Mouse (Mus musculus): ENCODE results near the gene Polr3g. TPM values are rescaled to one million over a fixed set of nuclear protein-coding genes. Genes with fewer than 3 reads are reported as not detected.
"Not testable (repeated sequence)": the region's sequence is repeated elsewhere in the genome, so short reads cannot be mapped to it uniquely, and the experiment has no call there.

Polr3g gene
- polyA plus RNA-seq, 1 experiment from 2014 or later = 48.2 TPM

DNA sequence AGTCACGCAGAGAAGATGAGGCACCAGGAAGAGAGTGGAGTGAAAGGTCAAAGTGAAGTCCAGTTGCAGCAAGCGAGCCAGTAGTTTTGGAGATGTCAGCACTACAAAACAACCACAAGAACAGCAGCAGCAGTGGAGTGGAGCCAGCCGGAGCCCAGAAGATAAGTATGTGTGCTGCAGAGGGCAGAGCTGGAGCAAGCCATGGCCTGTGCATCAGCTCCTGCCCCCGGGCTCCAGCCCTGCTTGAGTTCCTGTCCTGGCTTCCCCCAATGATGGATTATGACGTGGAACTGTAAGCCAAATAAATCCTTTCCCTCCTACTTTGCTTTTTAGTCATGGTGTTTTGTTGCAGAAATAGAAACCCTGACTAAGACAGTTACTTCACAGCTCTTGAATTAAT lies 26.6 kb downstream of the Polr3g start:
- no peak overlapping the region for H3K4me2 ChIP-seq
- H3K27ac ChIP-seq = no peak overlapping the region
- no peaks in the 10 kb centered on the region for H3K4me1 ChIP-seq
- WGBS = 67% methylated on average over 5 of the region's 5 CpGs
- H3K27me3 ChIP-seq = no peaks in the 10 kb centered on the region
- no peak overlapping the region for H3K9ac ChIP-seq
- H3K36me3 ChIP-seq = 0 out of 2 replicates have a peak, but pooled peaks cover 7% of the 10 kb centered on the region
- ATAC-seq (ENCODE audit: insufficient number of reproducible peaks, low FRiP score, low TSS enrichment, low read depth) = no peak
- H3K9me3 ChIP-seq = no peaks in the 10 kb centered on the region
- H3K4me3 ChIP-seq = no peak overlapping the region

DNA sequence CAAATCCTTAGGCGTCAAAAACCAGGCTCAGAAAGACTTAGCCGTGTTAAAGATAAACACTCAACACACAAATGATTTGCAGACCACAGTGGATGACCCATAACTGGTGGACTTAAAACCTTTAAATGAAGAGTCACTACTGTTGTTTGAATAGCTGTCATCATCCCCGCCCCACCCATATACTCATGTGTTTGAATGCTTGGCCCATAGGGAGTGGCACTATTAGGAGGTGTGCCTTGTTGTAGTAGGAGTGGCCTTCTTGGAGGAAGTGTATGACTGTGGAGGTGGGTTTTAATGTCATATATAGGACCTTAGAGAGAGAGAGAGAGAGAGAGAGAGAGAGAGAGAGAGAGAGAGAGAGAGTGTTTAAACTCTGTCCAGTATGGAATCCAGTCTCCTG lies 27.7 kb downstream of the Polr3g start:
- Histone ChIP-seq H3K27me3 (no peaks in the 10 kb centered on the region), H3K9ac (no peak overlapping the region), H3K4me2 (no peak overlapping the region), H3K27ac (no peak overlapping the region), H3K4me1 (no peaks in the 10 kb centered on the region), H3K36me3 (0 out of 2 replicates have a peak, but pooled peaks cover 5% of the 10 kb centered on the region), H3K4me3 (no peak overlapping the region), H3K9me3 (no peaks in the 10 kb centered on the region)
- 92% methylated on average over 3 of the region's 3 CpGs for WGBS
- ATAC-seq (ENCODE audit: insufficient number of reproducible peaks, low FRiP score, low TSS enrichment, low read depth) = no peak

DNA sequence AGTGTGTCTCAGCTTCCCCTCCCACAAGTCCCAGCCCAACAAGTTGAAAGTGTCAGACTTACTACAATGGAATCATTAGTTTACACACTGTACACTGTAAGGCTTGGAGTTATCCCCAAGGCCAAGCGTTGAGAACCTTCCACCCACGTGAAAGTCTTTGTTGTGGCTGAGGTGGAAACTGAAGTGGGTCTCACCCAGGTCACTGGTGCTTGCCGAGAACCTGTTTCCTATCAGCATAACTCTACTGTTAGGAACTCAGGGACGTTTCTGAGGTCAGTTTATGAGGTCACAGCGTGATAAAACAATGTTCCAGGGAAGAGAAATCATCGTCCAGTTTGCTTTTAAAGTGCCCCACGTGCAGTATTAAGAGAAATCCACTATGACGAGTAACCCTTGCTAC lies 35.5 kb downstream of the Polr3g start:
- WGBS = 78% methylated on average over 8 of the region's 8 CpGs
- Histone ChIP-seq H3K9me3 (no peaks in the 10 kb centered on the region), H3K4me1 (no peaks in the 10 kb centered on the region), H3K4me3 (no peak overlapping the region), H3K9ac (no peak overlapping the region), H3K27ac (no peak overlapping the region), H3K27me3 (no peaks in the 10 kb centered on the region), H3K36me3 (peaks cover 30% of the 10 kb centered on the region; the same call in 1 of the 2 replicates), H3K4me2 (no peak overlapping the region)
- no peak for ATAC-seq (ENCODE audit: insufficient number of reproducible peaks, low FRiP score, low TSS enrichment, low read depth)

DNA sequence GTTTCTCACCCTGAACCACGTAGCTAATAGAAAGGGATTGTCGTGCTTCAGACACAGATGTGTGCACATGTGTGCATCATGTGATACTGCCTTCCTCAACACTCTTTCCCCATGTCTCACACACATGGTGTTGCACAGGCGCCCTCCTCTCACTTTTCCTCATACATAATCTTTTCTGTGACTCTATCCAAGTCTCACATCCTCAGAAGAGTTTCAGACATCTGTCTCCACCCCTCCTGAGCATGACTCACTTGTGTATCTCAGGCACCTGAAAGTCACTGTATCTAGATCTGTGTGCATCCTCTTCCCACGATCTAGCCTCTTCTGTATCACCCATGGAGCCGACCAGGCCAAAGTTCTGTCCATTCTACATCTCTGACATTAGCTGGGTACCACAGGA lies 43.1 kb downstream of the Polr3g start:
- no peak overlapping the region for H3K9ac ChIP-seq
- H3K4me2 ChIP-seq = no peak overlapping the region
- no peaks in the 10 kb centered on the region for H3K27me3 ChIP-seq
- ATAC-seq (ENCODE audit: insufficient number of reproducible peaks, low FRiP score, low TSS enrichment, low read depth) = no peak
- 90% methylated on average over 5 of the region's 5 CpGs for WGBS
- peaks cover 46% of the 10 kb centered on the region for H3K36me3 ChIP-seq
- H3K4me3 ChIP-seq = no peak overlapping the region
- H3K9me3 ChIP-seq = no peaks in the 10 kb centered on the region
- H3K27ac ChIP-seq = no peak overlapping the region
- H3K4me1 ChIP-seq = peaks cover 3% of the 10 kb centered on the region; the same call in 1 of the 2 replicates

DNA sequence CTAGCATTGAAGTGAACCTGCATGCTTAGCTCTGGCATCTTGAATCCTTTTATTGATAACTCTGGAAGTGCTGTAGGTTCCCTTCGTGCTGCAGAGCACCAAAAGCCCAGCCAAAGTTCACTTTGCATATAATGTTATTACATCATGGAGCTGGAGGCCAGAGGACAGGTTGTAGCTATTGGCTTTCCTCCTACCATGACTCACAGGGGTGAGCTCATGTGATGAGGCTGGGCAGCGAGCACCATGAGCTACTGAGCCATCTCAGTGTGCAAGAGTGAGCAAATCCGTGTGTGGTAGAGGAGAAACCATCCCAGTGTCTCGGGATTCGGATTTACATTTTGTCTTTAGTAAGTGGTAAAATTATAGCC lies 46.5 kb downstream of the Polr3g start:
- H3K9ac ChIP-seq = no peak overlapping the region
- WGBS = 80% methylated on average over 5 of the region's 5 CpGs

DNA sequence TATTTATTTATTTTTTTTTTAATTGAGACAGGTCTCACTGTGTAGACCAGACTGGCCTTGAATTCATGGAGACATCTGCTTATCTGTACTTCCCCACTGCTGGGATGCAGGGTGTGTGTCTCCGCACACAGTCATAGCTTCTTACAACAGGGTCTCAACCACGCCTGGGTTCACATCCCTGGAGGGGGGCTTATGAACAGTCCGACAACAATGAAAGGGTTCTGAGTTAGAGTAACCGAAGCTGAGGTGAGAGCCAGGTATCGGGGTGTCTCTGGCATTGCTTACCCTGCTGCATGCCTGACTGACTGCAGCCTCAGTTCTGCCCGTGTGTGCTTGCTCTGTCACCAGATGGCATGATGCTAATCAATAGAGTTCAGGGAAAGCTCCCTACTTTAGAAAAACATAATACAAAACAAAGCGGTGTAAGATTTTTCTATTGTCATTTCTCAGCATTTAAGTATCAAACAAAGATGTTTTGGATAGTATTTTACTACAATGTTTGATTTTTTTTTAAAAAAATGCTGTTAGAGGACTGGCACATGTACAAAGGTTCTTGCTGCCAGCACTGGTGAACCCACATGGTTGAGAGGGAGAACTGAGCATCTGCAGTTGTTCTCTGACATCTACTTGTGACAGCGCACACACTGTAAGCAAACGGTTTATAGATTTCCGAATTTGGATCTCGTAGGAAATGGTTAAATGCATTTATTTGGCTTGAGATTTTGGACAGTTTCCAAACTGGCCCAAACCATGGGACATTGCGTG lies 47.1 kb downstream of the Polr3g start:
- no peaks in the 10 kb centered on the region for H3K27me3 ChIP-seq
- H3K4me3 ChIP-seq = no peak overlapping the region
- no peak for ATAC-seq (ENCODE audit: insufficient number of reproducible peaks, low FRiP score, low TSS enrichment, low read depth)
- no peaks in the 10 kb centered on the region for H3K9me3 ChIP-seq
- H3K27ac ChIP-seq = no peak overlapping the region
- H3K9ac ChIP-seq = no peak overlapping the region
- peaks cover 11% of the 10 kb centered on the region; the same call in 1 of the 2 replicates for H3K4me1 ChIP-seq
- WGBS = 77% methylated on average over 12 of the region's 12 CpGs
- peaks cover 35% of the 10 kb centered on the region for H3K36me3 ChIP-seq
- no peak overlapping the region for H3K4me2 ChIP-seq

More for the DNA sequence above, 46.5 kb downstream of the Polr3g start:
- Histone ChIP-seq H3K27ac (no peak overlapping the region), H3K36me3 (peaks cover 40% of the 10 kb centered on the region), H3K4me1 (peaks cover 8% of the 10 kb centered on the region; the same call in 1 of the 2 replicates), H3K4me3 (no peak overlapping the region), H3K27me3 (no peaks in the 10 kb centered on the region), H3K4me2 (no peak overlapping the region), H3K9me3 (no peaks in the 10 kb centered on the region)
- no peak for ATAC-seq (ENCODE audit: insufficient number of reproducible peaks, low FRiP score, low TSS enrichment, low read depth)

DNA sequence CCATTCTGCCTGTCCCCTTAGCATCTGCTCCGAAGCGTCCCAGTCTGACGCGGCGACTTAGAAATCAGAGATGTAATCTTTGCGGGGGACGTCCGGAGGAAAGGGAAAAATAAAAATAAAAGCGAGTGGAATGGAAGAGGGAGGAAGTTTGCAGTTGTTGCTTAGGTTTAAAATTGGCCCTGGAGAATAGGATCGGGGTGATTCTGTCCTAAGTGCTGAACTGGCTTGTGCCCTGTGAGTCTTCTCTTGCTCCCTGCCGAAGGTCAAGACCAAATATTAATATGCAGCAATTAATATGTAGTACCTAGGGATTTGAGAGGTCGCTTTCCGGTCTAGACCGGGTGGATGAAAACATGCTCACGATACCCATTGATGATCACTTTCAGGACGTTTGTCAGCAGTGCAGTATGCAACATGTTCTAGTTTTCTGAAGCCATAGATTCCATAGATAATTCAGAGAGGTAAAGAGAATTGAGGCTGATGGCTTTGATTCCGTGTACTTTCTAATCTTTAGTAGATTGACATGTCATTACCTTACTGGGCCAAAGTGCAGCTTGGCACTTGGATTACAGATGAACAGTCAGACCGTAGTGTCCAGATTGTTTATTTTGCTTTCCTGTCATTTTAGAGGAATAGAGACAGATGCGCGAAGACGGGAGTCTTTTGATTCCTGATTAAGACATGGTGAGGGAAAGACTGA lies 52.6 kb downstream of the Polr3g start:
- Histone ChIP-seq H3K9ac (peak overlapping the region; percentile 71), H3K4me1 (peaks cover 8% of the 10 kb centered on the region; the same call in 1 of the 2 replicates), H3K4me2 (peak overlapping the region; percentile 57), H3K4me3 (peak overlapping the region; percentile 64), H3K27ac (peak overlapping the region; percentile 90), H3K9me3 (no peaks in the 10 kb centered on the region), H3K36me3 (no peaks in the 10 kb centered on the region), H3K27me3 (no peaks in the 10 kb centered on the region)
- WGBS = 10% methylated on average over 21 of the region's 21 CpGs
- ATAC-seq (ENCODE audit: insufficient number of reproducible peaks, low FRiP score, low TSS enrichment, low read depth) = no peak

DNA sequence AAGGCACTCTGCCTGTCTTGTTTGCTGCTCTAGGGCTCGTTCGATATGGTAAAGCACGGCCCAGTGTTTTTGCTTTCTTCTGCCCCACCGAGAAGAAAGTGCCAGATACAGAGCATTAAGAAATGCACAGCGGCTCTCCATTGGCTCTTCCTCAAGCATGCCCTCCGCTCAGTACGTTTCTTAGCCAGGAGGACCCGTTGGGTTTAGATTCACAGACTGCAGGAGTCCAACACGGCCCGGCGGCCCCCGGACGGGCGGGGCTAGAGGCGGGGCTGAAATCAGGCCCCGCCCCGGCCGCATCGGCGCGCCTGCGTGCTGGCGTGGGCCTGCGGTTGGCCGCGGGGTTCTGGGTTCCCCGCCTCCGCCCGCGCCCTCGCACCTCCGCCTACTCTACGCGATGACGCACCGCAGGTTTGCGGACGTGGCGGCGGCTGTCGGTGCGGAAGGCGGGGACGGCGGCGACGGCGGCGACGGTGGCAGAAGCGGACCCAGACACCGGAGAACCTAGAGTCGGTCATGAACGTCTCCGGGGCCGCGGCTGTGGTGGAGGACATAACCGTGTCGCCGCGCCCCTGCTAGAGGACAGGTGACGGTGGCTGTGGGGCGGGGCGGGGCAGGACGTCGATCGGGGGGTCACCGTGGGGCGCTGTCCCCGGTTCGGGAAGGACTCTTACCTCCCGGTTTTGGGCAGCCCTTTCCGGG lies 53.3 kb downstream of the Polr3g start, which contains the start of gene Lysmd3:
Lysmd3 (plus strand) TSS at position 313 of the 702 bp plus-strand sequence.
- peak; percentile 99 for ATAC-seq (ENCODE audit: insufficient number of reproducible peaks, low FRiP score, low TSS enrichment, low read depth)
- under 1% methylated on average over 73 of the region's 73 CpGs for WGBS
- Histone ChIP-seq H3K9me3 (no peaks in the 10 kb centered on the region), H3K4me2 (peak within 1 kb of the TSS; percentile 57), H3K4me1 (peaks cover 8% of the 10 kb centered on the region; the same call in 1 of the 2 replicates), H3K36me3 (no peaks in the 10 kb centered on the region), H3K9ac (peak within 1 kb of the TSS; percentile 71), H3K4me3 (peak within 1 kb of the TSS; percentile 64), H3K27ac (peak within 1 kb of the TSS; percentile 90), H3K27me3 (no peaks in the 10 kb centered on the region)

DNA sequence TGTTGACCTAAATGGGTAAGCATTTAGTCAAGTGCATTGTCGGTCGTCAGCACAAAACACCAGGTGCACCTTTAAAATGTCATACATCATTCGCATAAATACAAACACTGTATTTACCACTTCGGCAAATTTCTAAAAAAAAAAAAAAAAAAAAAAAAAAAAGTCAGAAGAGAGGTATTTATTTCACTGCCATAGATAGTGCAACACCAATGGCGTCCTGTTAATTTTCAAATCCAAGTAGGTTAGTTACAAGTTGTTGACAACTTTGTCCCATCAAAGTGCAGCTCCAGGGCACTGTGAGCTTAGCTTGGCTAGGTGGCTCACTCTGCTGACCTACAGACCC lies 53.8 kb downstream of the Polr3g start:
- H3K4me1 ChIP-seq = peaks cover 8% of the 10 kb centered on the region; the same call in 1 of the 2 replicates
- WGBS = 16% methylated on average over 5 of the region's 5 CpGs
- no peaks in the 10 kb centered on the region for H3K9me3 ChIP-seq
- H3K4me3 ChIP-seq = peak overlapping the region; percentile 64
- H3K27me3 ChIP-seq = no peaks in the 10 kb centered on the region
- H3K9ac ChIP-seq = 0 out of 2 replicates have a peak overlapping the region, but pooled peaks have one; percentile 21
- peak overlapping the region; percentile 80 for H3K27ac ChIP-seq
- H3K4me2 ChIP-seq = peak overlapping the region; percentile 57
- peak; percentile 63; the same call in 1 of the 2 replicates for ATAC-seq (ENCODE audit: insufficient number of reproducible peaks, low FRiP score, low TSS enrichment, low read depth)
- no peaks in the 10 kb centered on the region for H3K36me3 ChIP-seq

DNA sequence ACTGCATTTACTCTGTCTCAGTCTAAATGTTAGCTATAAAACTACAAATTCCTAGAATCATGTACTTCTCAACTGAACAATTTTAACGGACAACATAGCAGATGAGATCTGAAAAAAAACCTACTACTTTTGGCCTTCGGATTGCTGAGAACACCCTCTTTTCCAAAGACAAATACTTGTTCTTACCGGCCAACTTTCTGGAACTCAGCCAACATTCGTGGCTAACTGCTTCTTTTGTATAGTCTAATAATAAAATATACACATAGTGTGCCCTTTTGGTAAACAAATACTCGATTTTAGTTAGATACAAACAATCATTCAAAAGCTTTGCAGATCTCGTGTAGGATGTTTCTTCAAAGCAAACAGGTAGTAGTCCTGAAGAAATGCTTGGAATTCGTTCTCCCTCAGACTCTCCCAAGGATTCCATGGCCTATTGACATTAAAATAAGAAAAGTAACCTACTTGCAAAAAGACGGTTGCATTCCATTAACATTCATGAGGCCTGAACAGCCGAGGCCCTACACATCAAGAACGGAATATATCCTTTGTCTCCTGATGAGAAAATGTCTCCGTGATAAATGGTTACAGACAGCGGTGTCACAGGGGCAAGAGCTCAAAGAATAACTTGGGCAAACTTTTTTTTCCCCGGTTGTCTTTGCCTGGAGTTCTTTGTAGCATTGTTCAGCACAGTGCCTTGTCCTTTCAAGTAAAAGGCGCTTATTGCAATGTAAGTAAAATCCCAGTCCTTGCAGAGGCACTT lies 54.5 kb downstream of the Polr3g start:
- no peak overlapping the region for H3K4me2 ChIP-seq
- no peaks in the 10 kb centered on the region for H3K27me3 ChIP-seq
- peaks cover 8% of the 10 kb centered on the region; the same call in 1 of the 2 replicates for H3K4me1 ChIP-seq
- no peaks in the 10 kb centered on the region for H3K9me3 ChIP-seq
- H3K36me3 ChIP-seq = no peaks in the 10 kb centered on the region
- no peak for ATAC-seq (ENCODE audit: insufficient number of reproducible peaks, low FRiP score, low TSS enrichment, low read depth)
- WGBS = 41% methylated on average over 14 of the region's 14 CpGs
- no peak overlapping the region for H3K27ac ChIP-seq
- H3K4me3 ChIP-seq = no peak overlapping the region
- H3K9ac ChIP-seq = no peak overlapping the region

DNA sequence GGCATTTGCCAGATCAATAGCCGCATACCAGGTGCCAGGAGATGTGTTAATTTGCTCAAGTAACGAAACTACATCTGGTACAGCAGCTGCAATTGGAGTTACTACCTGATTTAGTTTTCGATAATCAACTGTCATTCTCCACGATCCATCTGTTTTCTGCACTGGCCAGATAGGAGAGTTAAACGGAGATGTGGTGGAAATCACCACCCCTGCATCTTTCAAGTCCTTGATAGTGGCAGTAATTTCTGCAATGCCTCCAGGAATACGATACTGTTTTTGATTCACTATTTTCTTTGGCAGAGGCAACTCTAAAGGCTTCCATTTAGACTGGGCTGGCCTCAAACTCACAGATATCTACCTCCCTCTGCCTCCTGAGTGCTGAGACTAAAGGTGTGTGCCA lies 60.4 kb downstream of the Polr3g start:
- H3K9ac ChIP-seq; H3K27ac ChIP-seq; H3K4me1 ChIP-seq; ATAC-seq (ENCODE audit: insufficient number of reproducible peaks, low FRiP score, low TSS enrichment, low read depth); H3K36me3 ChIP-seq; H3K27me3 ChIP-seq; H3K9me3 ChIP-seq; H3K4me3 ChIP-seq; H3K4me2 ChIP-seq: not testable (repeated sequence)
- 77% methylated on average over 5 of the region's 6 CpGs for WGBS
